Mouse (Mus musculus): ENCODE measurements around the gene Tuba4a.

DNA sequence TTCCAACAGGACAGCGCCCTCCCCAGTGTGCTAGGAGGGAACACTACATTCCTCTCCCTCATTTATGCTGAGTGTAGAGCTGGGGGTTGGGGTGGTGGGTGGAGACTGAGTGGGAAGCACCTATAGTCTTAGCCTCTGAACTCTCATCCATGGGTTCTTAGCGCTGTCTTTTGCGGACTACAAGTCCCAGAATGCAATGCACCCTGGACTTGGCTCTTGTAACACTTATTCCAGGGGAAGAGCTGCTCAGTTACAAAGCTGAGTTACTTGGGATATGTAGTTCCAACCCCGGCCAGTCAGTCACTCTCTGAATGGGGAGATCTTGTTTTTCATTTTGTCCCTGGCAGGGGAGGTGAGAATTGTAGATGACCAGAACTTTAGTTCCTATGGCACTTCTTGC is 25.2 kb upstream of the Tuba4a start:
- TF ChIP-seq CTCF (IDR thresholded peaks at IDR 0.05; ENCODE audit: low read depth, low read length) (peak; percentile 29), POLR2A (IDR thresholded peaks at IDR 0.05; ENCODE audit: insufficient read depth, low read length) (no peak)
